ENCODE assay signal across 8 mouse cellular contexts in the genomic region with DNA sequence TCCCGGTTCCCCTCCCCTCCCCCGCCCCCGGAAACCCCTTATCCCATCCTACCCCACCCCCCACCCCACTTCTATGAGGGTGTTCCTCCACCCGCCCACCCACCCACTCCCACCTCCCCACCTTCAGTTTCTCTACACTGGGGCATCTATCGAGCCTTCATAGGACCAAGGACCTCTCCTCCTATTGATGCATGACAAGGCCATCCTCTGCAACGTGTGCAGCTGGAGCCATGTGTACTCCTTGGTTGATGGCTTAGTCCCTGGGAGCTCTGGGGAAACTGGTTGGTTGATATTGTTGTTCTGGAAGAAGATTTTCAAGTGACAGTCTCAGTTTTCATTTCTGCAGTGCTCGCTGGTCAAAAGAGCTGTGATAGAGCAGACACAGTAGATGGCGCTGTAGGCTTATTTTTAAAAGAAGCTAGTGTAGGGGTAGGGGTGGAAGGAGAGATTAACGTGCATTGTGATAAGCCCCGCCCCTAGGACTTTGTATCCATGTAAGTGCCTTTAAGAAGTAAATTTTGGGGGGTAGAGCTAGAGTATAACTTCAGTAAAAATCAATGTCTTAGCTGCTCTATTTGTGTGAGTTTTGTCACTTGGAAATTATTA.
DNase-seq lines count a peak whose midpoint lies in the region; ATAC-seq lines count a peak whose summit lies in the region.

No protein-coding gene starts in this region.

- H3K9ac ChIP-seq in hindbrain, embryonic 16.5 days (ENCODE audit: low read depth, low read length), result no peak overlapping the region

- DNase-seq in ovary, postnatal 14 days (ENCODE audit: low spot score), result peak; percentile 61
- DNase-seq in ovary, postnatal 10 days (ENCODE audit: low spot score), result no peak
- DNase-seq in cerebellum, adult 8-10 months, result peak; percentile 51
- DNase-seq in forelimb bud, embryonic 11.5 days (ENCODE audit: low read depth, low spot score), result peak; percentile 84
- DNase-seq in layer of hippocampus, postnatal 10 days (ENCODE audit: low spot score in 2 of 2), result peak; percentile 65 to 66
- peak; percentile 84 for DNase-seq in lung, postnatal 36 days
- DNase-seq in right cerebral cortex, postnatal 14 days, result peak; percentile 15

- no peaks in the 10 kb centered on the region for H3K36me3 ChIP-seq in hindbrain, embryonic 16.5 days (ENCODE audit: control insufficient read depth, insufficient read depth, low read length)

- H3K9me3 ChIP-seq in hindbrain, embryonic 16.5 days (ENCODE audit: control insufficient read depth, low read length), result no peaks in the 10 kb centered on the region

- H3K27me3 ChIP-seq in hindbrain, embryonic 16.5 days (replicated peaks; ENCODE audit: control insufficient read depth, insufficient read depth, low read length), result no peaks in the 10 kb centered on the region

- no peaks in the 10 kb centered on the region for H3K4me1 ChIP-seq in hindbrain, embryonic 16.5 days (ENCODE audit: control insufficient read depth, insufficient read depth, low read depth, low read length)

- H3K27ac ChIP-seq in hindbrain, embryonic 16.5 days (ENCODE audit: low read depth, low read length), result no peak overlapping the region

- peak; percentile 87 for ATAC-seq in hindbrain, embryonic 16.5 days

- no peak overlapping the region for H3K4me3 ChIP-seq in hindbrain, embryonic 16.5 days (ENCODE audit: low read length)

- no peak overlapping the region for H3K4me2 ChIP-seq in hindbrain, embryonic 16.5 days (ENCODE audit: low read length)

- 20% methylated on average over 10 of the region's 10 CpGs for WGBS in hindbrain, embryonic 16.5 days
